Comparison of ENCODE assay signal across 8 mouse cellular contexts in the genomic region with DNA sequence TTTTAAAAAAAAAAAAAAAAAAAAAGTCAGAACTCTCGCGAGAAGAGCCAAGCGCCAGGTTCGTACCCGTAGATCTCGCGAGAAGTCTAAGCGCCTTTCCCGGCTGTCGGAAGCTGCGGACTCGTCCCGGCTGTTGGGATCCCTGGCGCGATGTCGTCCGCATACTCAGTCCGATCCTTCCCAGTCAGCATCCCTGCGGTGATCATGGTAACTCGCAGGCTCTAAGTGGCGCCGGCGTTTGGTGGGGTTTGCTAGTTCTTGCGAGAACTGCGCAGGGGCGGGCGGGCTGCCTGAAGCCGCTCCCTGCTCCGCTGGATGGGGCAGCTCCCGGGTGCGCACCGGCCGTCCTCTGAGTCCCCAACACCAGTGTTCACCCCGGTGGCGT. TPM values are rescaled to one million over a fixed set of nuclear protein-coding genes. Genes with fewer than 3 reads are reported as not detected.
A peak's percentile ranks its signal among the peaks of the same experiment; 100 is the strongest.
DNase-seq lines count a peak whose midpoint lies in the region; ATAC-seq and TF ChIP-seq lines count a peak whose summit lies in the region.

A gene (plus strand): TSS at position 71 of the 385 bp plus-strand sequence.

- peaks cover 17% of the 10 kb centered on the region for H3K4me1 ChIP-seq in forebrain, embryonic 10.5 days
- peaks cover 11% of the 10 kb centered on the region for H3K4me1 ChIP-seq in heart, embryonic 15.5 days (replicated peaks)
- peaks cover 0 to 11% of the 10 kb centered on the region in 2 experiments; a peak in 2 of 4 replicates for H3K4me1 ChIP-seq in liver, embryonic 14.5 days (replicated peaks; ENCODE audit: control insufficient read depth in 2 of 2, insufficient read depth in 2 of 2, low read length in 1 of 2)
- H3K4me1 ChIP-seq in neural tube, embryonic 11.5 days (ENCODE audit: control insufficient read depth, insufficient read depth, low read length): no peaks in the 10 kb centered on the region
- peaks cover 3% of the 10 kb centered on the region for H3K4me1 ChIP-seq in stomach, postnatal 0 days (replicated peaks; ENCODE audit: control insufficient read depth, insufficient read depth)

- H3K4me2 ChIP-seq in heart, embryonic 15.5 days: peak within 1 kb of the TSS; percentile 84
- H3K4me2 ChIP-seq in liver, embryonic 14.5 days (ENCODE audit: low read depth): peak within 1 kb of the TSS; percentile 75
- H3K4me2 ChIP-seq in neural tube, embryonic 11.5 days (ENCODE audit: low read depth): peak within 1 kb of the TSS; percentile 82
- peak within 1 kb of the TSS; percentile 90 for H3K4me2 ChIP-seq in stomach, postnatal 0 days (replicated peaks; ENCODE audit: low read depth)

- under 1% methylated on average over 35 of the region's 35 CpGs for WGBS in forebrain, embryonic 10.5 days
- under 1% methylated on average over 35 of the region's 35 CpGs for WGBS in heart, embryonic 15.5 days
- under 1% methylated on average over 35 of the region's 35 CpGs for WGBS in liver, embryonic 14.5 days (ENCODE audit: insufficient replicate concordance)
- under 1% methylated on average over 34 of the region's 35 CpGs for WGBS in neural tube, embryonic 11.5 days
- under 1% methylated on average over 35 of the region's 35 CpGs for WGBS in stomach, postnatal 0 days

- no peaks in the 10 kb centered on the region for H3K27me3 ChIP-seq in forebrain, embryonic 10.5 days (ENCODE audit: poor library complexity, severe bottlenecking)
- no peaks in the 10 kb centered on the region; the same call in 1 of the 2 replicates for H3K27me3 ChIP-seq in heart, embryonic 15.5 days
- no peaks in the 10 kb centered on the region; the same call in 1 of the 2 replicates for H3K27me3 ChIP-seq in liver, embryonic 14.5 days (ENCODE audit: control insufficient read depth, insufficient read depth, low read length)
- no peaks in the 10 kb centered on the region for H3K27me3 ChIP-seq in neural tube, embryonic 11.5 days (ENCODE audit: control insufficient read depth, insufficient read depth, low read length)
- no peaks in the 10 kb centered on the region for H3K27me3 ChIP-seq in stomach, postnatal 0 days (ENCODE audit: control insufficient read depth, insufficient read depth, low read length)

- peaks cover 27% of the 10 kb centered on the region for H3K36me3 ChIP-seq in forebrain, embryonic 10.5 days (replicated peaks)
- H3K36me3 ChIP-seq in heart, embryonic 15.5 days: peaks cover 17% of the 10 kb centered on the region; the same call in 1 of the 2 replicates
- H3K36me3 ChIP-seq in liver, embryonic 14.5 days (replicated peaks; ENCODE audit: control insufficient read depth, insufficient read depth, low read depth): peaks cover 9% of the 10 kb centered on the region
- peaks cover 2% of the 10 kb centered on the region; the same call in 1 of the 2 replicates for H3K36me3 ChIP-seq in neural tube, embryonic 11.5 days (ENCODE audit: control insufficient read depth, insufficient read depth, low read length)
- H3K36me3 ChIP-seq in stomach, postnatal 0 days (ENCODE audit: control insufficient read depth, insufficient read depth, low read length): peaks cover 10% of the 10 kb centered on the region; the same call in 1 of the 2 replicates

- H3K9ac ChIP-seq in heart, embryonic 15.5 days: peak within 1 kb of the TSS; percentile 80
- H3K9ac ChIP-seq in liver, embryonic 14.5 days (replicated peaks): peak within 1 kb of the TSS; percentile 73
- H3K9ac ChIP-seq in neural tube, embryonic 11.5 days (ENCODE audit: low read length): peak within 1 kb of the TSS; percentile 78
- H3K9ac ChIP-seq in stomach, postnatal 0 days (ENCODE audit: low read length): peak within 1 kb of the TSS; percentile 83

- peak within 1 kb of the TSS; percentile 80 for H3K4me3 ChIP-seq in forebrain, embryonic 10.5 days
- H3K4me3 ChIP-seq in heart, embryonic 15.5 days: peak within 1 kb of the TSS; percentile 77
- peak within 1 kb of the TSS; percentile 82 to 93 for H3K4me3 ChIP-seq in liver, embryonic 14.5 days (ENCODE audit: insufficient read depth in 1 of 2, low read depth in 2 of 2, low read length in 2 of 2)
- H3K4me3 ChIP-seq in neural tube, embryonic 11.5 days (ENCODE audit: low read depth, low read length): peak within 1 kb of the TSS; percentile 59
- H3K4me3 ChIP-seq in stomach, postnatal 0 days (ENCODE audit: low read depth, low read length): peak within 1 kb of the TSS; percentile 62

- H3K27ac ChIP-seq in forebrain, embryonic 10.5 days: peak within 1 kb of the TSS; percentile 91
- peak within 1 kb of the TSS; percentile 87 for H3K27ac ChIP-seq in heart, embryonic 15.5 days
- H3K27ac ChIP-seq in liver, embryonic 14.5 days: no peak within 1 kb of the TSS
- peak within 1 kb of the TSS; percentile 24; the same call in 1 of the 2 replicates for H3K27ac ChIP-seq in neural tube, embryonic 11.5 days (ENCODE audit: low read depth, low read length)
- H3K27ac ChIP-seq in stomach, postnatal 0 days (replicated peaks): peak within 1 kb of the TSS; percentile 90

- peak; percentile 69 for TF ChIP-seq EP300 in liver, embryonic 14.5 days (IDR thresholded peaks at IDR 0.05; ENCODE audit: low read depth)
- peak; percentile 100 for TF ChIP-seq EP300 in stomach, postnatal 0 days (optimal IDR thresholded peaks at IDR 0.05)

- no peaks in the 10 kb centered on the region for H3K9me3 ChIP-seq in forebrain, embryonic 10.5 days
- no peaks in the 10 kb centered on the region for H3K9me3 ChIP-seq in heart, embryonic 15.5 days (replicated peaks)
- H3K9me3 ChIP-seq in liver, embryonic 14.5 days (ENCODE audit: control insufficient read depth, low read length): no peaks in the 10 kb centered on the region
- H3K9me3 ChIP-seq in neural tube, embryonic 11.5 days (ENCODE audit: control insufficient read depth, low read length): no peaks in the 10 kb centered on the region
- no peaks in the 10 kb centered on the region for H3K9me3 ChIP-seq in stomach, postnatal 0 days (ENCODE audit: control insufficient read depth, low read length)

- peak; percentile 89 for ATAC-seq in heart, embryonic 15.5 days (replicated peaks; ENCODE audit: insufficient number of reproducible peaks, insufficient read depth, low FRiP score, low read depth)
- peak; percentile 88 for ATAC-seq in liver, embryonic 14.5 days (ENCODE audit: insufficient read depth)
- peak; percentile 95 for ATAC-seq in neural tube, embryonic 11.5 days (ENCODE audit: insufficient read depth, low FRiP score, low TSS enrichment)
- peak; percentile 96 for ATAC-seq in stomach, postnatal 0 days (ENCODE audit: low FRiP score, low TSS enrichment)

- no peak for TF ChIP-seq CTCF in liver, embryonic 14.5 days (IDR thresholded peaks at IDR 0.05; ENCODE audit: low read depth)
- TF ChIP-seq CTCF in stomach, postnatal 0 days (IDR thresholded peaks at IDR 0.05; ENCODE audit: low read depth): no peak

- peak; percentile 64 to 67 for DNase-seq in CD8-positive naive resting alpha-beta T cell, adult 2 months (ENCODE audit: low read depth in 2 of 2, low spot score in 2 of 2)
- peak; percentile 71 for DNase-seq in c-Kit-positive CD71-negative TER-119-negative erythroid progenitor cells, embryonic 14.5 days (ENCODE audit: low read depth)
- peak; percentile 85 for DNase-seq in forebrain, embryonic 10.5 days (ENCODE audit: extremely low spot score, low spot score)
- peak; percentile 83 to 91 for DNase-seq in kidney, postnatal 25 days
- peak; percentile 73 to 81 (median 74) for DNase-seq in liver, embryonic 14.5 days (ENCODE audit: low read depth in 3 of 3, low spot score in 3 of 3)
- peak; percentile 89 for DNase-seq in neural tube, embryonic 11.5 days (ENCODE audit: low spot score)
- DNase-seq in stomach, postnatal 0 days (ENCODE audit: low spot score): peak; percentile 86

RNA-seq across cellular contexts. Expression of the gene that starts here (rescaled TPM):
- 31.1 and 31.8 TPM in 2 replicates for polyA plus RNA-seq in forebrain, embryonic 10.5 days (2016; fragmentation: Nextera tagmentation; extraction: Ambion mirVana)
- 12.8 and 16.7 TPM in 2 replicates for polyA plus RNA-seq in heart, embryonic 15.5 days (2015; fragmentation: Nextera tagmentation; extraction: Ambion mirVana)
- polyA plus RNA-seq in liver, embryonic 14.5 days (2012; rRNA removed): 4.7 and 5.4 TPM in 2 replicates
- polyA plus RNA-seq in liver, embryonic 14.5 days (2014; fragmentation: Nextera tagmentation; extraction: Ambion mirVana): 8.2 and 8.4 TPM in 2 replicates
- polyA plus RNA-seq in neural tube, embryonic 11.5 days (2014; fragmentation: Nextera tagmentation; extraction: Ambion mirVana): 29.4 and 29.7 TPM in 2 replicates
- 18.4 and 19.1 TPM in 2 replicates for polyA plus RNA-seq in stomach, postnatal 0 days (2015; fragmentation: Nextera tagmentation; extraction: Ambion mirVana)
